Comparison of ENCODE assay signal across 8 mouse cellular contexts in the genomic region with DNA sequence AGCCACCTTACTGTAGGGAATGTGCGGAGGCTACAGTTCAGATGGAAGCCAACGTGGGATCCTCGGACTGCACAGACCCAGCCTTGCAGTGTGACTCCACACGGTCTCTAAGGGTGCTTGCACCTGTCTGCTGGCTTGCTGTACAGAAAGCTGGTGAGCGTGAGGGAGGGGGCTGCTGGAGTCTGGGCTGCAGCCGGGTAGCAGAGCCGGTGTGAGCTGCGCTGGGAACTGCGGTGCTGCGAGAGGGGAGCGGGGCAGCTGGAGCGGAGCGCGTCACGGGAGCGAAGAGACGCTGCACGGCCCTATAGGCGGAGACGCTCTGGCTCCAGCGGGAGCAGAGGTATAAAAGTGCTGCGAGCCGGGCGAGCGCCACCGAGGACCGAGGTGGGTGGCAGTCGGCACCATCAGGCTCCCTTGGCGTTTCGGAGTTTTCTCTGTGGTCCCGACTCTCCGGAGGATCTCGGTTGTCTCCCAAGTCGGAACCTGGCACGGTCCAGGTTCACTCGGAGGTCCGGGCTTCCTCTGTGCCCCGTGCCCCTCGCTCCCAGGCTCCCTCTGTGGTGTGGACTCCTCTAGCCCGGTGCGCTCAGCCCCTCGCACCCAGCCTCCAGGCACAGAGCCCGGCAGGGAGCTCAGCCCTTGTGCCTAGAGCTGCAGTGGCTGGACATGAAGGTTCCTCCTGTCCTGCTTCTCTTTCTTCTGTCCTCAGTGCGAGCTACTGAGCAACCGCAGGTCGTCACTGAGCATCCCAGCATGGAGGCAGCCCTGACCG. TPM values are rescaled to one million over a fixed set of nuclear protein-coding genes. Genes with fewer than 3 reads are reported as not detected.
A peak's percentile ranks its signal among the peaks of the same experiment; 100 is the strongest.
DNase-seq lines count a peak whose midpoint lies in the region; ATAC-seq lines count a peak whose summit lies in the region.

A gene (plus strand): TSS at position 343 of the 772 bp plus-strand sequence.

- no peaks in the 10 kb centered on the region for H3K36me3 ChIP-seq in hindbrain, embryonic 13.5 days
- no peaks in the 10 kb centered on the region for H3K36me3 ChIP-seq in limb, embryonic 11.5 days (ENCODE audit: control insufficient read depth, insufficient read depth, low read length)
- no peaks in the 10 kb centered on the region for H3K36me3 ChIP-seq in neural tube, embryonic 12.5 days

- ATAC-seq in hindbrain, embryonic 13.5 days (ENCODE audit: low FRiP score) = peak; percentile 95
- ATAC-seq in limb, embryonic 11.5 days (ENCODE audit: insufficient number of reproducible peaks, low FRiP score, low TSS enrichment, low read depth) = peak; percentile 61
- peak; percentile 95 for ATAC-seq in neural tube, embryonic 12.5 days (ENCODE audit: low FRiP score, low read depth)

- H3K4me2 ChIP-seq in hindbrain, embryonic 13.5 days = peak within 1 kb of the TSS; percentile 96
- H3K4me2 ChIP-seq in limb, embryonic 11.5 days (ENCODE audit: low read depth, severe bottlenecking) = peak within 1 kb of the TSS; percentile 88
- peak within 1 kb of the TSS; percentile 94 for H3K4me2 ChIP-seq in neural tube, embryonic 12.5 days (replicated peaks)

- no peak within 1 kb of the TSS for H3K27ac ChIP-seq in hindbrain, embryonic 13.5 days
- no peak within 1 kb of the TSS for H3K27ac ChIP-seq in limb, embryonic 11.5 days (replicated peaks; ENCODE audit: low read depth, low read length)
- H3K27ac ChIP-seq in neural tube, embryonic 12.5 days = no peak within 1 kb of the TSS

- H3K9me3 ChIP-seq in hindbrain, embryonic 13.5 days = no peaks in the 10 kb centered on the region
- H3K9me3 ChIP-seq in limb, embryonic 11.5 days (ENCODE audit: control insufficient read depth, low read length) = no peaks in the 10 kb centered on the region; the same call in 1 of the 2 replicates
- H3K9me3 ChIP-seq in neural tube, embryonic 12.5 days = no peaks in the 10 kb centered on the region

- peaks cover 54% of the 10 kb centered on the region for H3K27me3 ChIP-seq in hindbrain, embryonic 13.5 days
- H3K27me3 ChIP-seq in limb, embryonic 11.5 days (ENCODE audit: control insufficient read depth, insufficient read depth, low read length) = peaks cover 25% of the 10 kb centered on the region
- peaks cover 46% of the 10 kb centered on the region for H3K27me3 ChIP-seq in neural tube, embryonic 12.5 days (replicated peaks)

- H3K9ac ChIP-seq in hindbrain, embryonic 13.5 days = peak within 1 kb of the TSS; percentile 76
- H3K9ac ChIP-seq in limb, embryonic 11.5 days (ENCODE audit: low read length) = peak within 1 kb of the TSS; percentile 40; the same call in 1 of the 2 replicates
- H3K9ac ChIP-seq in neural tube, embryonic 12.5 days = peak within 1 kb of the TSS; percentile 53

- H3K4me3 ChIP-seq in hindbrain, embryonic 13.5 days = peak within 1 kb of the TSS; percentile 52
- H3K4me3 ChIP-seq in limb, embryonic 11.5 days (ENCODE audit: low read depth, low read length) = peak within 1 kb of the TSS; percentile 38
- peak within 1 kb of the TSS; percentile 43 for H3K4me3 ChIP-seq in neural tube, embryonic 12.5 days

- H3K4me1 ChIP-seq in hindbrain, embryonic 13.5 days (replicated peaks) = peaks cover 15% of the 10 kb centered on the region
- peaks cover 6% of the 10 kb centered on the region; the same call in 1 of the 2 replicates for H3K4me1 ChIP-seq in limb, embryonic 11.5 days (ENCODE audit: control insufficient read depth, insufficient read depth, low read length)
- peaks cover 3% of the 10 kb centered on the region; the same call in 1 of the 2 replicates for H3K4me1 ChIP-seq in neural tube, embryonic 12.5 days

- peak; percentile 28 for DNase-seq in adrenal gland, adult 2 months
- DNase-seq in adrenal gland, adult 8-10 months = no peak
- peak; percentile 7 for DNase-seq in urinary bladder, postnatal 14 days (ENCODE audit: low spot score)
- no peak for DNase-seq in urinary bladder, adult 2 months (ENCODE audit: low spot score)
- DNase-seq in limb, embryonic 11.5 days (ENCODE audit: low spot score) = peak; percentile 71
- no peak for DNase-seq in adipocyte (ENCODE audit: low spot score)

- WGBS in hindbrain, embryonic 13.5 days = 2% methylated on average over 47 of the region's 47 CpGs
- 1% methylated on average over 47 of the region's 47 CpGs for WGBS in limb, embryonic 11.5 days
- 2% methylated on average over 47 of the region's 47 CpGs for WGBS in neural tube, embryonic 12.5 days

RNA-seq across cellular contexts. Expression of the gene that starts here (rescaled TPM):
- not detected for total RNA-seq in adrenal gland, adult 2 months (2021)
- polyA plus RNA-seq in adrenal gland, adult 2 months (2012; rRNA removed) = 0.20 and 0.31 TPM in 2 replicates
- total RNA-seq in adrenal gland, adult 8-10 months (2022) = under 1 TPM in 1 of 4 experiments, not detected in 3; 0.13 TPM
- 0.01 TPM in 1 of 2 replicates, not detected in the other for polyA plus RNA-seq in urinary bladder, adult 2 months (2012; rRNA removed)
- 0.70 and 1.1 TPM in 2 replicates for polyA plus RNA-seq in hindbrain, embryonic 13.5 days (2015; fragmentation: Nextera tagmentation; extraction: Ambion mirVana)
- polyA plus RNA-seq in limb, embryonic 11.5 days (2014; fragmentation: Nextera tagmentation; extraction: Ambion mirVana) = 0.05 TPM in 1 of 2 replicates, not detected in the other
- polyA plus RNA-seq in neural tube, embryonic 12.5 days (2016; fragmentation: Nextera tagmentation; extraction: Ambion mirVana) = 0.42 and 0.90 TPM in 2 replicates

Comparison
In these comparisons a context has a peak if more than half of its experiments do, and no peak if none do; other contexts are left out.
1. Peak in DNase-seq in adrenal gland, adult 2 months; RNA of the gene not detected or under 1 TPM.
2. Peak in DNase-seq, ATAC-seq, H3K4me3 ChIP-seq, H3K9ac ChIP-seq and H3K4me2 ChIP-seq in limb, embryonic 11.5 days; RNA of the gene not detected or under 1 TPM.
3. Peak in ATAC-seq, H3K4me3 ChIP-seq, H3K9ac ChIP-seq and H3K4me2 ChIP-seq in neural tube, embryonic 12.5 days; RNA of the gene not detected or under 1 TPM.